Mouse (Mus musculus): ENCODE measurements around the gene Rasgef1b. TPM values are rescaled to one million over a fixed set of nuclear protein-coding genes. Genes with fewer than 3 reads are reported as not detected.

Gene Rasgef1b
- total RNA-seq, 4 experiments from 2014 or later = 15.6 to 18.0 (median 16.5) TPM

DNA sequence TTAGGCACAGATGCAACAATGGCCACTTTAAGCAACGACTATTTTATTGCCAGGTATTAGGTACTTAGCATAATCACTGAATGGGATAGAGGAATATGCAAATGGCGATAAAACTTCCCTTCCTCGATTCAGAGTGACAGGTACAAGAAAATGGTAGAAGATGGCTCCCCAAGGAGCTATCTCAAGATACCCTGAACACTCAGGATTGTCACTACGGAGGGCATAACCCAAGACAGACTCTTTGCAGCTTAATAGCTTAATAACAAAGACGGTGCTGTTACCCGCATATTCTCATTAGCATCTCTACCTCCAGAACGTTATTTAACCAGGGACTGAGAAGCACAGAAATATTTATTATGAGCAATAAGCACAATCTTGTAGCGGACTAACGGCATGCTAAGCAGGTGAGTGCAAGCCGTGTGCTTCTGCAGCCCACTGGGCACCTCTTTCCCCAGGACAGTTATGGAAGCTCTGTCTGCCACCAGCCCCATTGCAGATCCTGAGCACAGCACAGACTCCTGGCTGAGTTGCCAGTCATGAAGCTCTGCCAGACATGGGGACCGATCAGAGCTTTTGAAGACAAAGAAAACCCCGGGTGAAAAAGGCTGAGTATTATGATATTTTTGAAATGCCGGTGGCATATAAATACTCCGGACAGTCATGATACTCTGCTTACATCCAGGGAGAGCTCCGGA lies 122.6 kb downstream of the Rasgef1b start:
- DNase-seq (ENCODE audit: low spot score in 2 of 2) = no peak

DNA sequence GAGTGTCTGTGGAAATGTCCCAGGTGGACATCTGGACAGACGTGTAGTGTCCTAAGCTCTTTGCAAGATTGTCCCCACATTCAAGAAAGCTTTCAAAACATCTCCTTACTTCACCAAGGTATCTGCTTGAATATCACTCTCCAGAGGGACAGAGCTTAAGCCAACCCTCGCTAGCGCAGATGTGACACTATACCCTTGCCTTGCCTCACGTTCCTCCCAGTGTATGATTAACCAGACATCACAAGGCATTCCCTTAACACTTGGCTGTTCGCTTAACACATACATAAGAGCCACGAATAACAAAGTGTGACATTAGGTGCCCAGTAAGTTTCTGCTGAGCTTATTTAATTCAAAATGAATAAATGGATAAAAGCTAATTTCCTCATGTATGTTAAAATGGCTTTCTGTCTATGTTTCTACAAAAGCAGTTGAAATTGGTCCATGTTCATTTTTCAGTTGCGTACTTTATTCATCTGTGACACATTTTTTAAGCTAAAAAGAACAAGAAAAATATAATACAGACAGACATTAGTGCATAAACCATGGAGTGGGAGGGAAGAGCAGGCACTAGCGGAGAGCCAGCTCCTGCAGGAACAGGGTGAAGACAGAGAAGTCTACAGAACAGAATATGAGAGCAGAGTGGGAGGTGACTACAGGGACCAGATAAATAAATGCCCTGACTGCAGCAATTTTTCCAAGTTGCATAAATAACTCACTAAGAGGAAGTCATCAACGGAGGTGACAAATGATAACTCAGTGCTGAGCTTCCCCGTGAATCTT lies 126.4 kb downstream of the Rasgef1b start:
- no peak for DNase-seq (ENCODE audit: low spot score in 2 of 2)

DNA sequence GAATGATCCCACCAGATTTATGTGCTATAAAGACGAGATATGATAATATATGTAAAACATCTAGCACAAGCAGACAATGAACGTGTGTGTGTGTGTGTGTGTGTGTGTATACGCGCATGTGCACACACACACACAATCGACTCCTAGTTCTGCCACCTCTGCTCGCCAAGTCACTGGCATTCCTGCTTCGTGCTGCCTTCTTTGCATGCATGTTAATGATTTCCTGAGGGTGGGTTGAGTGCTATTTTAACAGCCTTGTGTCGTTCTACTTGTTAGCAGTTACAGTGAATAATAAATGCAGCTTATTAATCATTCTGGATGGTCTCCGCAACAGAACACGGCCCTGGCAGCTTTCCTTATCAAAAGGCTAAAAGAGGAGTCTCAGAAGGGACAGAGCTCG lies 129.5 kb downstream of the Rasgef1b start:
- DNase-seq (ENCODE audit: low spot score in 2 of 2) = no peak

DNA sequence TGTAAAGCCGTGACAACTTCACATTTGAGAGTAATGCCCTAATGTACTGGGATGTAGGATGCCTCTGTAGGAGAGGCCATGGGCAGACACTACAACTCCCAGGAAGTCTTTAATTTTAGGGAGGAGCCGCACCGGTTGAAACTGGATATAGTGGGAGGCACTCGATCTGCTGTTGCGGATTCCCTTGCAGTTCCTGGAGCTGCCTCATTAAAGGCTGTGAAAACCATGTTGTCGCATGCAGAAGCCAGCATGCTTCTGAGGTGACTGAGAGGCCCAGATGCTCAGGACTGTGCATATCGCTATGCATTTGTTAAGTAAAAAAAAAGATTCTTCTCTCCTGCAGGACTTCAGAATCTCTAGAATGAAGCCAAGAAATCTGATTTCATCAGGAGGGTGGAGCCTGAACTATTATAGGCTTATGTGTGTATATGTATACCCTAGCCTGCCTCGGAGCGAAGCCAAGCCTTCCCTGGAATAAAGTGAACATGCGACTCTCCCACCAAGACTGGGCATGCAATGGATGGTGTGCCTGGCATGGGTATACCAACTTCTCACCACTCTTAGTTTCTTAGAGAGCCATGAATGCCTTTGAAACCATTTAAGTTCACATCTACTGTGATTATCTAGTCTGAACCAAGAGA lies 130.3 kb downstream of the Rasgef1b start:
- DNase-seq (ENCODE audit: low spot score in 2 of 2) = no peak

DNA sequence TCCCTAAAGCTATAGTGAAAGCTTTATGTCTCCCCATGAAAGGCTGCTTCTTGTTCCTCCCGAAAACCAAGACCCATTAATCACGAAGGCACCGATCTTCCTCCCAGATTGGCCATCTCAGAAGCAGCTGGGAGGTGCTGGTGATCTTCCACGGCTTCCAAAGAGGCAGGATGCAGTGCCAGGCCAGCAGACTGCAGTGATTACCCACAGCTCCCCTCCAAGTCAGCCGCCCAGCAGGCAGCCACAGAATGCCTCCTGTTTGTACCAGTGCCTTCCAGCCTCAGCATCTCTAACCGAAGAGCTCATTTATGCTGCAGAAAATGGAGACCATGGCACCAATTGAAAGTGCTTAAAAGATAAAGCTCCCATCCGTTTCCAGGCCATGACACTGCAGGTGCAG lies 131.2 kb downstream of the Rasgef1b start:
- peak in 1 of 2 experiments; percentile 20 for DNase-seq (ENCODE audit: low spot score in 2 of 2)

DNA sequence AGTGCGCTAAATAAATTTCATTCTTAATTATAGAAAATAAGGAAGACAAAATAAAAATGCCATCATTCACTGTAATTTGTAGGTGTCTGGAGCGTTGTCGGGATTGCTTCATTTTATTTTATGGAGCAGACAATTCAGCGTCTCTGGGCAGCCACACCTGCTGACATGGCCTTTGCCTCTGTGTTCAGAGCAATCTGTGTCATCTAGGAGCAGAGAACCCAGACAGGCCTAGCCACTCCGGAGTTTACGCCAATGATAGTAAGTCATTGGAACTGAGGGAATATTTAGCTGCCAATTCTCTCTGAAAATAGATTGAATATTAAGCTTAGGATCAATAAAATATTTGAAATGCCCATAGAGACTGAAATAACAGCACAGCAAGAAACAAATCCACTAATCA lies 137.5 kb downstream of the Rasgef1b start:
- DNase-seq (ENCODE audit: low spot score in 2 of 2) = no peak

DNA sequence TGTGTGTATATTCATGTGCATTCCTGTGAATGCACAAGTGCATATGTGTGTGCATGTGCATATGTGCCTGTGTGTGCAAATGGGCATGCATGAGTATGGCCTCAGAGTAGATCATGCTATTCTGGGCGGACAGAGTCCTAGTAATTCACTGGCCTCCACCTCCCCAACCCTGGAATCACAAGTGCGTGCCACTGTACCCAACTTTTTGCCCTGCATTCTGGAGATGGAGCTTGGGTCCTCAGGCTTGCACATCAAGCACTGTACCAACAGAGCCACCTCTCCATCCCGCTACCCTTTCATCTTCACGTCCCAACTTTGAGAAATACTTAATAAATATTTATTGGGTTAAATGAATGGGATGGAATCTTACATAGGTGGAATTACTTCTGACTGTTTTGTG lies 138.3 kb downstream of the Rasgef1b start:
- DNase-seq (ENCODE audit: low spot score in 2 of 2) = no peak

DNA sequence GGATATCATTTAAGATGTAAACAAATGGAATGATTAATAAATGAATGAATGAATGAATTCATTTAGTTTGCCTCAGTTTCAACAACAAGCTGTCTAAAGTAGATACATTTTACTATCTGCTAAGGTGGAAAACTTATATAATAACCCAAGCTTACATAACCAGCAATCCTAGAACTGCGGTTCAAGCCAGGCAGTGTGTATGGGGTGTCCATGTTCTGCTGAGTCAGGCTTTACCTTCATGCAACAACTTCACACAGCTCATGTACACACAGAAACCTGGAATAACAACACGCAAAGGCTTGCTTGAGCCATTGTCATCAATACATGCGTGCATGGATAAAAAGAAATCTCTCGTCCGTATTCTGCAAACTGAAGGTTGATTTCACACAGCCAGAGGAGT lies 140.9 kb downstream of the Rasgef1b start:
- no peak for DNase-seq (ENCODE audit: low spot score in 2 of 2)

DNA sequence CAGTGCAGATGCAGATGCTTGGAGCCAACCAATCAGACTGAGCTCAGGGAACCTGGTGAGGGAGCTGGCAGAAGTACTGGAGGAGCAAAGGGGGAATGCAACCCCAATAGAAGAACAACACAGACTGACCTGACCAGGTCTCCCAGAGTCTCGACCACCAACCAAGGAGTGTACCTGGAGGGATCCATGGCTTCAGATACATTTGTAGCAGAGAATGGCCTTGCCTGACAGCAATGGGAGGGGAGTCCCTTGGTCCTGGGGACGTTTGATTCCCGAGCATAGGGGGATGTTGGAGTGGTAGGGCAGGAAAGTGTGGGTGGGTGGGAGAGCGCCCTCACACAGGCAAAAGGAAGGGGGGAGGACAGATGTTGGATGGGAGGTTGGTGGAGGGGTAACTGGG lies 141.3 kb downstream of the Rasgef1b start:
- no peak for DNase-seq (ENCODE audit: low spot score in 2 of 2)

DNA sequence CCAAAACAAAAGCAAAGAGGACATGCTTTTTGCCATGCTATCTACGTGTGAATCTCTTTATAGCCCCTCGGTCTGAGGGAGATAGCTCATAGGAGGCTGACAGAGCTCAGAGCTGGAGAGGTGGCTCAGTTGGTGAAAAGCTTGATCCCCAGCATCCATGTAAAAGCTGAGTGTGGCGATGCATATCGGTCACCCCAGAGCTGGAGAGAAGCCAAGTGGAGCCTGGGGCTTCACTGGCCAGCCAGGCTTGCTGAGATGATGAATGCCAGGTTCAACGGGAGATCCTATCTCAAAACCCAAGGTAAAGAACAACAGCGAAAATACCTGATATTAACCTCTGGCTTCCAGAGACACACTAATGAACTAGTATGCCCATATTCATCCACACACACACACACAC lies 142.6 kb downstream of the Rasgef1b start:
- no peak for DNase-seq (ENCODE audit: low spot score in 2 of 2)

DNA sequence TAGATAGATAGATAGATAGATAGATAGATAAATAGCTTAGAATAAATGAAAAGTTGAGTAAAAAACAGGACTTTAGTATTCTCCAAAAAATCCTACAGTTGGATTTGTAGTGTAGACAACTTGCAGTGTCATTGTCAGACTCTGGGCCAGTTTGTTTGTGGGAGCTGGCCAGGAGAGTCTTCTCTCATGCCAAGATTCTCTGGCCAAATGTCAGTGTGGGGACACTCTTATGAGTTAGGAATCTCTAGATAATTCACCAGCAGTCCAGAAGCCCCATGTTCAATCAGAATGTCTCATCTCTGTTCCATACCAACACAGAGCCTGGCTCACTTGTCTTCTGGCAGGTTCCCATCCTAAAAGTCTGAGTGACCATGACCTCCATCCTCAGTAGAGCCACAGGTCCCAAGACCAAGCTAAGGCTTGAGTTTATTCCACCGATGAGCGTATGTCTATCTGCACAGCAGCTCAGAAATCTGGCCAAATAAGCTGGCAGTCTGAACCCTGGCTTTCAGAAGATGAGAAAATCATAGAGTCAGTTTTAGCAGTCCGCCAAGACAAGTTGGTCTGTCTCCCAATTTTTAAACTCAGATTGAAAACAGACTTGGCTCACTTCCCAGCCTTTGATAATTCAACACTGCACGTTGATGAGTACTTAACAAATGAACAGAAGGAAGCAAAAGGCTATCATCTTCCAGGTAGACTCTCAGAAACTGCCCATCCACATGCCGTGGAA lies 143.5 kb downstream of the Rasgef1b start:
- no peak for DNase-seq (ENCODE audit: low spot score in 2 of 2)

DNA sequence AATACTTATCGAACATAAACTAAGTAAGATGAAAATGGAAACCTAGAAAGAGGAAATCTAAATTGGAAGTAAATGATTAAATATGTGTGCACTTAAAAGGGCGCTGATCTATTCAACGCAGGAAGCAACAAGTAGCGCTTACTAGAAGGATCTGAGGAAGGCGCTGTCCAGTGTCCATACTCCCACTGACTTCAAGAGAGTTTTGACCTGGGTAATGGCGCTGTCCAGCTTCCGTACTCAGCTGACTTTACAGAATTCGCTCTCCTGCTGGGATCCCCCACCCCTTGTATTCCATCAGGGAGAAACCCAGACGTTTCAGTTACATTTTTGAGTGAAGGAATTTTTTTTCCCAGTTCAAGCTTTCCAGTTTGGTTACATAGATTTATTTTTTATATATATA lies 144.6 kb downstream of the Rasgef1b start:
- no peak for DNase-seq (ENCODE audit: low spot score in 2 of 2)

DNA sequence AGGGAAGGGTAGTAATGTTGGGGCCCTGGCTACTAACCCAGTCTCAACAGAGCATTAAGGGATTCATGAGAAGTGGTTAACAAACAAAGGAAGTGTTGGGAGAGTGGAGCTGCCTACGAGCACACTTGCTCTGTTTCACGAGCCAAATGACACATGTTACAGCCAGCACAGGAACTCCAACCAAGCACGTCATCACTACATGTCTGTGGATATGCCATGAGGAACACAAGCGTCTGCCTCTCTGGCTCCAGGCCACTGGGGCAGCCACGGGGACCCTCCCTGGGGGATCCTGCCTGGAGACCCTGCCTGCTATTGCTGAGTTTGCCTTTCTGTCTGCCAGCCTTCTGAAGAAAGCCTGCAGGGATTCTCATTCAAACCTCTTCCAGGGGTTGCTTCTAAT lies 146.8 kb downstream of the Rasgef1b start:
- DNase-seq (ENCODE audit: low spot score in 2 of 2) = no peak

DNA sequence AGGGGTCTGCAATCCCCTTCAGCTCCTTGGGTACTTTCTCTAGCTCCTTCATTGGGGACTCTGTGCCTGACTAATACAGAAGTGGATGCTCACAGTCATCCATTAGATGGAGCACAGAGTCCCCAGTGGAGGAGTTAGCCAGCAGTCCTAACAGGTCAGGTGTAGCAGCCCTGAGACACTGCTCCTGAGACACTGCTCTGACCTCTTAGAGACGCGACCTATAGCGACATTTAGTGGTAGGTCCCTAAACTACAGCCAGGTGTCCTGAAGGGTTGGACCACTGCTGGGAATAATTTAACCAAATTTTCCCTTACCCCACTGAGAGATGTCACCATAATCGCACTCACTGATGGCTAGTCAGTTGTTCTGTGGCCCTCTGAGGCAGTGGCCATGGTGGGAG lies 150.2 kb downstream of the Rasgef1b start:
- DNase-seq (ENCODE audit: low spot score in 2 of 2) = no peak

DNA sequence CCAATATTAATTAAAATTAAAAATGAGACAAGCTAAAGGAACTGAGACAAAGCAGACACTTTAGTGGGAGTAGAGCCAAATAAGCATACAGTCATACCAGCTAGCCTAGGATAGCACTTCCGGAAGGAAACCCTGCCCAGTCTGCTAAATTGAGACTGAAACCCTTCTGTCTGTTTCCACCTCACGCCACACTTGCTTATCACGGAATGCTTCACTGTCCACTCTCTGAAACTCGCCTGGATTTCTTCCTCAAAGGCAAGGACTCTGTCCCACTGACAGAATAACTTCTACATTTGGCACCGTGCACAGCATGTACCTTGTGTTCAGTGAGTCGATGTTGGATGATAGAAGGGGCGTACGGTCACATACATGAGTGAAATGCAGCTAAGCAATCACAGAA lies 153.0 kb downstream of the Rasgef1b start:
- DNase-seq (ENCODE audit: low spot score in 2 of 2) = no peak

DNA sequence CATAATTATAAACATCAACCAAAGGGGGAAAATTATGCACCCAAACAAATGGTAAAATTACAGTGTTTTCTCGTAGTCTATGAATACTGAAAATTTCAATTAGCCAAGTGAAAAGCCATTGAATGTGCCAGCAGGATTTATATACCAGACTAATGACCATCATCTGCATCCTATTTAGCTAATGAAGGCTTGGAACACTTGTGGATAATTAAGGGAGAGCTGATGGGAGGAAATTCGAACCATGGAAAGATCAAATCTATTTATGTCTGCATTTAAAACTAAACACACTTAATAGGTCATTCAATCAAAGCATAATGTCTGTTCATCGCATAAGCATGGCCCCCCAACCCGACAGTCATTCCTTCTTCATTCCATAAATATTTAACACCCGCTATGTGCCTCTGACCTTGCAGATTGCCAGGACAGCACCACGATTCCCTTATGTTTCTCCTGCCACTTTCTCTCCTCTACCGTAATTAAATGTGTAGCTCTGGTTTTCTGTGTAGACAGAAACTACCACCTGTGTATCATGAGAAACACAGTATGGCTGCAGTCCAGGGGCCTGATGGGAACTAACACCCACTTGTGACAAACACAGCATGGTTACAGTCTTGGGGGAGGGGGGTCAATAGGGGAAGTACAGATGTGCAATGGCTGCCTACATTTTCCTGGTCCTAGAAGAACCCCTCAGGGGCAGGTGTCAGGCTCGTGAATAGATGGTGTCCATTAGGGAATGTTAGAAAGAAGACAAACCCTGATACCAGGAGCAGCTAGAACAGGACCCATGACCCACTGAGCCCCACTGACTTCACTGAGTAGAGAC lies 164.2 kb downstream of the Rasgef1b start:
- DNase-seq (ENCODE audit: low spot score in 2 of 2) = no peak

DNA sequence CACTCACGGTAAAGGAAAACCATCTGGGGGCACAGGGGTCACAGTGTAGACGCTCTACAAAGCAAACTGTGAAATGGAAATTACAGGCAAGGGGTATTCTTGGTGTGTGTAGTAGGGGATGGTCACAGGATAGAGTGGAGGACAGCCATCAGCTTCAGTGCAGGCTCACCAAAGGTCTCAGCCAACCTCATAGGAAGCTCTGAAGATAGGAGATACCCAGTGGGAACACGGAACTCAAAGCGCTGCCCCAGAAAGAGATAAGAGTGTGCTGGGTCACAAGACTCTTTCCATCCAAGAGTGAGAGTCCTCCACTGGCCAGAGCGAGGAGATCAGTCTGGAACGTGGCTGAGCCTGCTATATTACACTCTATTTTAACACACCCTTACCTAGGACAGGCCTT lies 166.8 kb downstream of the Rasgef1b start:
- no peak for DNase-seq (ENCODE audit: low spot score in 2 of 2)

DNA sequence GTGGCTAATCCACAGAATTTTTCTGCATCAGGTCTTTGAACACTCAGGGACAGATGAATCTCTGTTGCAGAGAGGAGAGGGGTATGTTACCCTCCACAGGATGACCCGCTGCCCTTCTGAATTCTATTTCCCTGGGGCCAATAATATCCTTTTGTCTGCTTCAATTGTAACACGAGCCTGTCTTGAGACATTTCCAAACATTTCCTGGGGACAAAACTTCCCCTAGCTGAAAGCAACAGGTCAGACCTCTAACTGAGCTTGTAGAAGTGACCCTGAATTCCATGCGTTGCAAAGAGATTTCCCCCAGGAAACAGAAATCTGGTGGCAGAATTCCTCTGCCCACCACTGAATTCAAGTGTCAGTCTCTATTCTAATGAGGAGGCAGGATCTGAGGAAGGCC lies 169.1 kb downstream of the Rasgef1b start:
- DNase-seq (ENCODE audit: low spot score in 2 of 2) = no peak

DNA sequence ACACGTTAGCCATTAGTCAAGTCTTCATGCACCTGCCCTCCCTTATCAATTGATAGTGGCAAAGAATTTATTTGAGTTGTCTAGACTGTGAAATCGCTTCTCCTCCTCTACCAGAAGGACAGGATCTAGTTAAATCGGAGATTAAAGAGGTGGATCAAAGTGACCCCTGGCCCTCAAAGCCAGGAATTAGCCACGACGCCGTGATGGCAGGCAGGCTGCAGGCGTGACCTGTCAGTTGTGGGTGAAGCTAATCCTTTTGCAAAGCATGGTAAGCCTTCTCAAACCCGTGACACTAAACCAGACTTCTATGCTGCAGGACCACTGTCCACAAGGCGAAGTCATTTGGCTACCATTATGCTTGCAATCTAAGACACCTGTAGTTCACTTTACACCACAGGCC lies 170.6 kb downstream of the Rasgef1b start:
- no peak for DNase-seq (ENCODE audit: low spot score in 2 of 2)

DNA sequence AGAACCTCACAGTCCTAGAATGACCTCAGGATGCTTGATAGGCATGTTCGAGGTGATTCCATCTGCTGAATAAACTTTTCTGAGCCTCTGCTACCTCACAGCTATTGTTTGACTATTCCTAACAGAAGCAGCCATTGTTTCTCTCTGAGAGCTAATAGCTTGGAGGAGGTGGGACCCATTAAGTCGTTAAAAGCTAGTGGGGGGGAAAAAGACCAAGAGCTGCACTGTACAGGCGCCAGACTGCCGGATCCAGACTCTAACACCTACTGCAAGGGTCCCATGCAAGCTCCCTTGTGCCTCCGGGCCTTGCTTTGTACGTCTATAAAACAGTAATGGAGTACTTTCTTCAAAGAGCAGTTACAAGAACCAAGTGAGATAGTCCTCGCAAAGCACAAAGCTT lies 176.2 kb downstream of the Rasgef1b start:
- no peak for DNase-seq (ENCODE audit: low spot score in 2 of 2)
